Mouse (Mus musculus) megakaryocyte-erythroid progenitor cell, adult 5-6 weeks (primary cell): ENCODE data around the gene Mroh7. TPM values are rescaled to one million over a fixed set of nuclear protein-coding genes. Genes with fewer than 3 reads are reported as not detected.
A peak's percentile ranks its signal among the peaks of the same experiment; 100 is the strongest.

Experiments
- ATAC-seq: replicated peaks from 2 replicates; pipeline ENCODE4 v1.8.0; 2016; ENCODE audit warnings: mild to moderate bottlenecking, inconsistent platforms; ENCODE audit not compliant: severe bottlenecking, poor library complexity, low FRiP score, low TSS enrichment
- total RNA-seq, 2 experiments: library from RNA; stranded (forward) in 1 of 2; stranded (reverse) in 1 of 2; fragments of 200-1000, 215-1000 nt in 1 of 2; fragments of >200 nt in 1 of 2; fragmentation: Nextera tagmentation in 1 of 2; gene quantifications; 2 replicates each; pipeline ENCODE4 v1.2.3; 2014 to 2017

The Mroh7 gene
- total RNA-seq, 2 experiments from 2014 or later, result not detected

GRCm38 (mm10) chr4:106703956-106704355 lies 26.8 kb downstream of the Mroh7 start:
- ATAC-seq, result no peak

GRCm38 (mm10) chr4:106700798-106701197 lies 29.9 kb downstream of the Mroh7 start:
- no peak for ATAC-seq

- peak; percentile 84 for ATAC-seq
Observed at GRCm38 (mm10) chr4:106699989-106700388, 30.7 kb downstream of the Mroh7 start.

GRCm38 (mm10) chr4:106693841-106694430 lies 36.8 kb downstream of the Mroh7 start:
- no peak for ATAC-seq

GRCm38 (mm10) chr4:106688636-106689296 lies 42.0 kb downstream of the Mroh7 start:
- ATAC-seq, result no peak

GRCm38 (mm10) chr4:106680955-106681354 lies 49.8 kb downstream of the Mroh7 start:
- ATAC-seq, result no peak

GRCm38 (mm10) chr4:106679152-106679551 lies 51.6 kb downstream of the Mroh7 start:
- ATAC-seq, result 0 out of 2 replicates have a peak, but pooled peaks have one; percentile 0

- ATAC-seq, result peak; percentile 99
Observed at GRCm38 (mm10) chr4:106678442-106679118, 52.1 kb downstream of the Mroh7 start, which contains the start of gene Ttc4. Ttc4 (minus strand) TSS chr4:106678944.

GRCm38 (mm10) chr4:106676749-106677148 lies 54.0 kb downstream of the Mroh7 start:
- ATAC-seq, result no peak

- no peak for ATAC-seq
Observed at GRCm38 (mm10) chr4:106666546-106666945, 64.2 kb downstream of the Mroh7 start.

GRCm38 (mm10) chr4:106665673-106666072 lies 65.1 kb downstream of the Mroh7 start:
- no peak for ATAC-seq

GRCm38 (mm10) chr4:106665269-106665668 lies 65.5 kb downstream of the Mroh7 start:
- ATAC-seq, result no peak

GRCm38 (mm10) chr4:106664697-106665096 lies 66.0 kb downstream of the Mroh7 start:
- no peak for ATAC-seq

GRCm38 (mm10) chr4:106663956-106664470 lies 66.7 kb downstream of the Mroh7 start:
- ATAC-seq, result no peak

- ATAC-seq, result no peak
Observed at GRCm38 (mm10) chr4:106655681-106656080, 75.0 kb downstream of the Mroh7 start.

- ATAC-seq, result no peak
Observed at GRCm38 (mm10) chr4:106653051-106653450, 77.7 kb downstream of the Mroh7 start.

- 0 out of 2 replicates have a peak, but pooled peaks have one; percentile 28 for ATAC-seq
Observed at GRCm38 (mm10) chr4:106652546-106652945, 78.2 kb downstream of the Mroh7 start.

- ATAC-seq, result peak; percentile 96
Observed at GRCm38 (mm10) chr4:106650833-106651527, 79.7 kb downstream of the Mroh7 start, which contains the start of gene Pars2. Pars2 (plus strand) TSS chr4:106651069.

- ATAC-seq, result no peak
Observed at GRCm38 (mm10) chr4:106647137-106647536, 83.6 kb downstream of the Mroh7 start.

- no peak for ATAC-seq
Observed at GRCm38 (mm10) chr4:106645797-106646196, 84.9 kb downstream of the Mroh7 start.
